Mouse (Mus musculus) gastrocnemius, adult 2 months (tissue): ENCODE data around the gene Hoxd3. TPM values are rescaled to one million over a fixed set of nuclear protein-coding genes. Genes with fewer than 3 reads are reported as not detected.
A peak's percentile ranks its signal among the peaks of the same experiment; 100 is the strongest.

ENCODE experiments used
- DNase-seq: peaks from one replicate; pipeline ENCODE4 v3.0.0; 2022
- H3K27ac ChIP-seq: fragments of 200-600 bp; 2 replicates; pipeline ENCODE4 v1.8.1; 2022; ENCODE audit warnings: mild to moderate bottlenecking
- H3K4me3 ChIP-seq: fragments of 200-600 bp; 2 replicates; pipeline ENCODE4 v1.8.1; 2022; ENCODE audit warnings: mild to moderate bottlenecking, moderate library complexity
- CTCF ChIP-seq: fragments of 200-600 bp; IDR thresholded peaks from 2 replicates; pipeline ENCODE4 v1.8.1; 2022; ENCODE audit warnings: antibody characterized with exemption, mild to moderate bottlenecking, moderate library complexity
- intact Hi-C: fragments of 180-260 bp; cut with DNase I; formaldehyde crosslinking; loops from one replicate; pipeline ENCODE4 v1.15.1; 2025
- total RNA-seq, 2 experiments: library from RNA; stranded (reverse); gene quantifications; 2 replicates each; pipeline ENCODE4 v1.2.3; 2021

Gene Hoxd3
- total RNA-seq, 2 experiments from 2014 or later: not detected

- DNase-seq: peak; percentile 82
- no peak for TF ChIP-seq CTCF
- peak overlapping the region; percentile 93 for H3K4me3 ChIP-seq
- H3K27ac ChIP-seq: peak overlapping the region; percentile 98
- intact Hi-C loops: no loop called here
These were observed 13.3 kb upstream of the Hoxd3 start for GRCm38 (mm10) chr2:74698201-74699052.

GRCm38 (mm10) chr2:74699053-74699430 is 12.7 kb upstream of the Hoxd3 start:
- Histone ChIP-seq H3K4me3 (peak overlapping the region; percentile 93), H3K27ac (peak overlapping the region; percentile 98)
- intact Hi-C loops: no loop called here
- peak; percentile 31 for DNase-seq
- TF ChIP-seq CTCF: no peak

- Histone ChIP-seq H3K27ac (no peak overlapping the region), H3K4me3 (peak overlapping the region; percentile 93; the same call in 1 of the 2 replicates)
- intact Hi-C loops: loop anchor here (5.0 kb wide), 4 partner anchors 262 to 892 kb away; no protein-coding TSS in a partner anchor
- DNase-seq: no peak
- TF ChIP-seq CTCF: no peak
These were observed 11.8 kb upstream of the Hoxd3 start for GRCm38 (mm10) chr2:74699664-74700545.

- DNase-seq: no peak
- no peak overlapping the region for H3K27ac ChIP-seq
- no peak for TF ChIP-seq CTCF
- intact Hi-C loops: loop anchor here (5.0 kb wide), 4 partner anchors 262 to 892 kb away; no protein-coding TSS in a partner anchor
- H3K4me3 ChIP-seq: no peak overlapping the region
These were observed 11.1 kb upstream of the Hoxd3 start for GRCm38 (mm10) chr2:74700546-74701112.

- H3K4me3 ChIP-seq: peak overlapping the region; percentile 42; the same call in 1 of the 2 replicates
- DNase-seq: peak; percentile 77
- TF ChIP-seq CTCF: peak; percentile 96
- intact Hi-C loops: loop anchor here (1.0 to 5.0 kb wide), 6 partner anchors 260 to 890 kb away; no protein-coding TSS in a partner anchor
- no peak overlapping the region for H3K27ac ChIP-seq
These were observed 9.5 kb upstream of the Hoxd3 start for GRCm38 (mm10) chr2:74701949-74702819.

- no peak for DNase-seq
- no peak overlapping the region for H3K27ac ChIP-seq
- no peak for TF ChIP-seq CTCF
- no peak overlapping the region for H3K4me3 ChIP-seq
- intact Hi-C loops: loop anchor here (1.0 to 5.0 kb wide), 6 partner anchors 259 to 889 kb away; no protein-coding TSS in a partner anchor
These were observed 8.9 kb upstream of the Hoxd3 start for GRCm38 (mm10) chr2:74702820-74703219.

GRCm38 (mm10) chr2:74703317-74703716 is 8.4 kb upstream of the Hoxd3 start:
- Histone ChIP-seq H3K4me3 (no peak overlapping the region), H3K27ac (no peak overlapping the region; the same call in 1 of the 2 replicates)
- intact Hi-C loops: loop anchor here (2.0 to 5.0 kb wide), 5 partner anchors 259 to 889 kb away; no protein-coding TSS in a partner anchor
- DNase-seq: no peak
- no peak for TF ChIP-seq CTCF

GRCm38 (mm10) chr2:74703720-74704392 is 7.9 kb upstream of the Hoxd3 start:
- intact Hi-C loops: loop anchor here (2.0 to 5.0 kb wide), 5 partner anchors 258 to 888 kb away; no protein-coding TSS in a partner anchor
- Histone ChIP-seq H3K27ac (peak overlapping the region; percentile 94), H3K4me3 (peak overlapping the region; percentile 84)
- DNase-seq: no peak
- no peak for TF ChIP-seq CTCF

- peak within 1 kb of the TSS; percentile 84 for H3K4me3 ChIP-seq
- peak; percentile 90 for DNase-seq
- intact Hi-C loops: loop anchor here (5.0 kb wide), 4 partner anchors 258 to 888 kb away; no protein-coding TSS in a partner anchor
- peak within 1 kb of the TSS; percentile 94 for H3K27ac ChIP-seq
- TF ChIP-seq CTCF: no peak; the same call in 1 of the 2 replicates
These were observed 7.2 kb upstream of the Hoxd3 start, which contains the start of gene Hoxd8 for GRCm38 (mm10) chr2:74704393-74704998. Gene Hoxd8 (plus strand): TSS chr2:74704615.

GRCm38 (mm10) chr2:74704999-74705466 is 6.7 kb upstream of the Hoxd3 start:
- TF ChIP-seq CTCF: no peak; the same call in none of the 2 replicates
- intact Hi-C loops: loop anchor here (5.0 kb wide), 4 partner anchors 257 to 887 kb away; no protein-coding TSS in a partner anchor
- DNase-seq: peak; percentile 77
- H3K4me3 ChIP-seq: peak overlapping the region; percentile 84
- H3K27ac ChIP-seq: peak overlapping the region; percentile 94
